ENCODE assay signal across 1 mouse cellular context in the genomic region with DNA sequence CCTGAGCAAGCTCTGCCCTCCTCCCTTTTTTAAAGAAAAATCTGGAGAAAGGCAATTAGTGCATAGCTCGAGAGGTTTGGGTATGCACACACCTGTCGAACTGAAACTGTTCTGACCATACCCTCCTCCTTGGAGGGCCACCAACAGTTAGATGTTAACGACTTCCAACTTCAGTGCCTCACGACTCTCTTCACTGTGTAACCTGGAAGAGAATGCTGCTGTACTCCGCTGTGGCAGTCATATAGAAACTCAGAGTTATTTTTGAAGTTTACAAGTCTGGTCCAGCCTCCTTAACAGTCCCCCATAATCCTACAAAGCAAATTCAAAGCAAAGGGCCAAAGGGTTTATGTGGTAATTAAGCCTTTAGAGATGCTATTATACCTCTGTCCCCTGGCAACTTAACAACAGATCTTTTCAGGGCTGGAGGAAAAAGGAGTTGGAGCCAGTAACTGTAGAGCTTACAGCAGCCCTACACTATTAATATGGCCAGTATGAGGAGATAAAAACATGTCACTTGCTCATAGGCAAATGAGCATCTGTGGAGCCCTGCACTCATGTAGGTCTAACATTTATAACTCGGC.
TF ChIP-seq lines count a peak whose summit lies in the region.

No protein-coding gene starts in this region.

TF ChIP-seq in CH12.LX, 34 proteins besides CTCF, POLR2A, EP300 and RAD21 (continued from another document):
- TF ChIP-seq MAX (IDR thresholded peaks at IDR 0.05; ENCODE audit: low read length): peak; percentile 59
- peak; percentile 96 for TF ChIP-seq IRF4 (IDR thresholded peaks at IDR 0.05; ENCODE audit: low read depth, low read length)
- peak; percentile 51; the same call in 1 of the 2 replicates for TF ChIP-seq HCFC1 (IDR thresholded peaks at IDR 0.05; ENCODE audit: low read depth, low read length)
- TF ChIP-seq MAFK (IDR thresholded peaks at IDR 0.05; ENCODE audit: insufficient replicate concordance, low read length): 0 out of 2 replicates have a peak, but pooled peaks have one; percentile 31
- peak; percentile 46; the same call in 1 of the 2 replicates for TF ChIP-seq TBP (conservative IDR thresholded peaks at IDR 0.05; ENCODE audit: low read depth, low read length)
- TF ChIP-seq MAZ (IDR thresholded peaks at IDR 0.05; ENCODE audit: low read depth, low read length): peak; percentile 68; the same call in 1 of the 2 replicates
- TF ChIP-seq RCOR1 (conservative IDR thresholded peaks at IDR 0.05; ENCODE audit: low read depth, low read length): peak; percentile 87
- peak; percentile 75; the same call in 1 of the 2 replicates for TF ChIP-seq MXI1 (IDR thresholded peaks at IDR 0.05; ENCODE audit: low read depth, low read length)
- TF ChIP-seq USF1 (IDR thresholded peaks at IDR 0.05; ENCODE audit: low read depth, low read length): no peak
- peak; percentile 53; the same call in 1 of the 2 replicates for TF ChIP-seq BHLHE40 (IDR thresholded peaks at IDR 0.05; ENCODE audit: low read depth, low read length)
- TF ChIP-seq GABPA (IDR thresholded peaks at IDR 0.05; ENCODE audit: insufficient replicate concordance, low read depth, low read length): no peak
- peak; percentile 89 for TF ChIP-seq JUND (conservative IDR thresholded peaks at IDR 0.05; ENCODE audit: low read depth, low read length)
- TF ChIP-seq CHD2 (IDR thresholded peaks at IDR 0.05; ENCODE audit: low read length): peak; percentile 73; the same call in 1 of the 2 replicates
- 0 out of 2 replicates have a peak, but pooled peaks have one; percentile 38 for TF ChIP-seq ZNF384 (IDR thresholded peaks at IDR 0.05; ENCODE audit: low read depth, low read length)
- TF ChIP-seq ZMIZ1 (IDR thresholded peaks at IDR 0.05; ENCODE audit: low read depth, low read length): 0 out of 2 replicates have a peak, but pooled peaks have one; percentile 48
- peak; percentile 39; the same call in 1 of the 2 replicates for TF ChIP-seq ELF1 (IDR thresholded peaks at IDR 0.05; ENCODE audit: low read depth, low read length)
- no peak for TF ChIP-seq NRF1 (IDR thresholded peaks at IDR 0.05; ENCODE audit: low read depth, low read length)
- TF ChIP-seq KAT2A (IDR thresholded peaks at IDR 0.05; ENCODE audit: insufficient replicate concordance, low read length): no peak
- TF ChIP-seq SMC3 (IDR thresholded peaks at IDR 0.05; ENCODE audit: low read depth, low read length): peak; percentile 21; the same call in 1 of the 2 replicates
- peak; percentile 75 for TF ChIP-seq JUN (IDR thresholded peaks at IDR 0.05; ENCODE audit: insufficient read depth, low read depth, low read length)
